Mouse (Mus musculus): ENCODE data around the gene Sun2. TPM values are rescaled to one million over a fixed set of nuclear protein-coding genes. Genes with fewer than 3 reads are reported as not detected.

The Sun2 gene
- 10 to 100 TPM; 29.4 to 44.7 (median 37.0) TPM for total RNA-seq (2022)

- peak; percentile 88 to 90 for DNase-seq (ENCODE audit: low spot score in 2 of 2)
These were observed at the start of gene Sun2 for GRCm38 (mm10) chr15:79741921-79742705. Gene Sun2 (minus strand): TSS chr15:79742536.

- no peak for DNase-seq (ENCODE audit: low spot score in 2 of 2)
These were observed 49.2 kb upstream of the Sun2 start for GRCm38 (mm10) chr15:79791502-79791901.

GRCm38 (mm10) chr15:79790905-79791304 is 48.6 kb upstream of the Sun2 start:
- no peak for DNase-seq (ENCODE audit: low spot score in 2 of 2)

- DNase-seq (ENCODE audit: low spot score in 2 of 2), result no peak
These were observed 47.8 kb upstream of the Sun2 start for GRCm38 (mm10) chr15:79790111-79790510.

GRCm38 (mm10) chr15:79787815-79788214 is 45.5 kb upstream of the Sun2 start:
- DNase-seq (ENCODE audit: low spot score in 2 of 2), result no peak

GRCm38 (mm10) chr15:79785056-79785455 is 42.7 kb upstream of the Sun2 start:
- no peak for DNase-seq (ENCODE audit: low spot score in 2 of 2)

GRCm38 (mm10) chr15:79777749-79778148 is 35.4 kb upstream of the Sun2 start, which contains the start of gene Dnal4:
Gene Dnal4 (minus strand): TSS chr15:79777849.
- DNase-seq (ENCODE audit: low spot score in 2 of 2), result no peak

GRCm38 (mm10) chr15:79775662-79776061 is 33.3 kb upstream of the Sun2 start:
- no peak for DNase-seq (ENCODE audit: low spot score in 2 of 2)

- peak; percentile 96 to 97 for DNase-seq (ENCODE audit: low spot score in 2 of 2)
These were observed 32.0 kb upstream of the Sun2 start for GRCm38 (mm10) chr15:79774117-79775027.

- DNase-seq (ENCODE audit: low spot score in 2 of 2), result no peak
These were observed 28.4 kb upstream of the Sun2 start for GRCm38 (mm10) chr15:79770629-79771240.

GRCm38 (mm10) chr15:79768302-79768701 is 26.0 kb upstream of the Sun2 start:
- no peak for DNase-seq (ENCODE audit: low spot score in 2 of 2)

- no peak for DNase-seq (ENCODE audit: low spot score in 2 of 2)
These were observed 25.1 kb upstream of the Sun2 start for GRCm38 (mm10) chr15:79767327-79767961.

- peak in 1 of 2 experiments; percentile 70 for DNase-seq (ENCODE audit: low spot score in 2 of 2)
These were observed 24.3 kb upstream of the Sun2 start for GRCm38 (mm10) chr15:79766586-79767071.

- DNase-seq (ENCODE audit: low spot score in 2 of 2), result no peak
These were observed 23.8 kb upstream of the Sun2 start for GRCm38 (mm10) chr15:79766168-79766567.

- no peak for DNase-seq (ENCODE audit: low spot score in 2 of 2)
These were observed 23.0 kb upstream of the Sun2 start for GRCm38 (mm10) chr15:79765361-79765760.

- peak; percentile 68 to 75 for DNase-seq (ENCODE audit: low spot score in 2 of 2)
These were observed 22.4 kb upstream of the Sun2 start for GRCm38 (mm10) chr15:79764539-79765267.

GRCm38 (mm10) chr15:79763601-79764246 is 21.4 kb upstream of the Sun2 start:
- no peak for DNase-seq (ENCODE audit: low spot score in 2 of 2)

- no peak for DNase-seq (ENCODE audit: low spot score in 2 of 2)
These were observed 20.7 kb upstream of the Sun2 start for GRCm38 (mm10) chr15:79763001-79763400.

- no peak for DNase-seq (ENCODE audit: low spot score in 2 of 2)
These were observed 18.6 kb upstream of the Sun2 start for GRCm38 (mm10) chr15:79760956-79761355.

- no peak for DNase-seq (ENCODE audit: low spot score in 2 of 2)
These were observed 14.8 kb upstream of the Sun2 start for GRCm38 (mm10) chr15:79757118-79757517.

Data from layer of hippocampus, adult 8-10 months (tissue).